Mouse (Mus musculus) bone marrow, adult 2 months (tissue): ENCODE measurements around the gene Foxs1.

Source experiments
- CTCF ChIP-seq: fragments of 200-500 bp; IDR thresholded peaks from 2 replicates; pipeline ENCODE4 v1.5.1; 2011; ENCODE audit warnings: low read length, control low read depth; ENCODE audit not compliant: control insufficient read depth, insufficient read depth
- POLR2A ChIP-seq: fragments of 200-500 bp; IDR thresholded peaks from 2 replicates; pipeline ENCODE4 v1.6.1; 2011; ENCODE audit warnings: low read depth, mild to moderate bottlenecking, control low read depth, low read length, borderline replicate concordance; ENCODE audit not compliant: control insufficient read depth

DNA sequence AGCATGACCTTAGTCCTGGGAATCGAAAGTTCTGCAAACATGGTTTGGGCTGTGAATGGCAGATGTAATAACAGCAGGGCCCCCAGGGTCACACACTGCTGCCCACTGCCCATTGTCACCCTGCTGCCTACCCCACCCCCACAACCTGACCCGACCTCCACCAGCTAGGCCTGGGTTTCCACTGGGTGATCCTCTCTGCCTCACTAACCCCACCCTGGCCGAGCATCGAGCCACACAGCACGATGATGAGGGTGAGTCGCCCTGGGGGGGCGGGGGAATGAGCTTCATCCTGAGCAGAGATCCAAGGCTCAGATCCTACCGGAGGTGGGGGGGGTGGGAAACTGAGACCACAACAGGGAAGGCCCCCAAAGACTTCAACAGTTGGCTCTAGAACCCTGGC lies 8.9 kb downstream of the Foxs1 start:
- no peak for TF ChIP-seq POLR2A
- TF ChIP-seq CTCF, result no peak
